Mouse (Mus musculus) gastrocnemius, postnatal 14 days (tissue): ENCODE measurements around the gene Elfn2. TPM values are rescaled to one million over a fixed set of nuclear protein-coding genes. Genes with fewer than 3 reads are reported as not detected.

Source experiments
- DNase-seq: peaks from one replicate; pipeline ENCODE4 v3.0.0; 2021; ENCODE audit warnings: mixed read lengths
- intact Hi-C: fragments of 180-260 bp; cut with DNase I; formaldehyde crosslinking; loops from one replicate; pipeline ENCODE4 v1.15.1; 2025; ENCODE audit warnings: low total_unique reads
- long read RNA-seq, 2 experiments: library from polyadenylated mRNA; stranded (forward); transcript quantifications; one replicate each; pipeline ENCODE4 v2.0.0; 2021
- total RNA-seq, 2 experiments: library from RNA; stranded (reverse); gene quantifications; 2 replicates each; pipeline ENCODE4 v1.2.3; 2021

The Elfn2 gene
- total RNA-seq, result under 1 TPM; 0.07 to 0.62 TPM
- long read RNA-seq, experiment 1, result 0 reads
- long read RNA-seq, experiment 2, partial matches to known transcripts, result 0 of 1 reads
- long read RNA-seq, experiment 2, other reads (novel, unspliced or antisense), result 1 of 1 reads

- intact Hi-C loops, result no loop called here
- no peak for DNase-seq
Measured at GRCm38 (mm10) chr15:78718290-78719250, at the start of gene Elfn2. Elfn2 (minus strand) TSS chr15:78718771.

GRCm38 (mm10) chr15:78763704-78764103, 45.1 kb upstream of the Elfn2 start:
- intact Hi-C loops, result no loop called here
- peak; percentile 17 for DNase-seq

DNA sequence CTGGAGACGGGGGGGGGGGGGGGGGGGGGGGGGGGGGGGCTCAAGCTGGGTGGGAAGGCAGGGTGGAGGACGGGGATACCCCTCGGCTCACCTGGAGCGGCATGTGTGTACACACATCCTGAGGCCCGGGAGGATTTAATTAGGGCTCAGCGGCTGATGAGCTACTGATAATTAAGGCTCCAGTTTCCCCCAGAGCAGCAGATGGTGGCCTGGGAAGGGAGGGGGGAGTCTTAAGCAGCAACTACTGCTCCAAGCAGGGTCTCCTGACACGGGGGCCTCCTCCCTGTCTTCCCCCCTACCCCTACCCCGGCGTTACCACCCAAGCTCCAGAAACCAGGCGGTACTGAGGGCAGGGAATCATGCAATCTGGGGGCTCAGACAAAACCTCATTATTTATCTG, 44.6 kb upstream of the Elfn2 start:
- intact Hi-C loops, result no loop called here
- peak; percentile 3 for DNase-seq

DNA sequence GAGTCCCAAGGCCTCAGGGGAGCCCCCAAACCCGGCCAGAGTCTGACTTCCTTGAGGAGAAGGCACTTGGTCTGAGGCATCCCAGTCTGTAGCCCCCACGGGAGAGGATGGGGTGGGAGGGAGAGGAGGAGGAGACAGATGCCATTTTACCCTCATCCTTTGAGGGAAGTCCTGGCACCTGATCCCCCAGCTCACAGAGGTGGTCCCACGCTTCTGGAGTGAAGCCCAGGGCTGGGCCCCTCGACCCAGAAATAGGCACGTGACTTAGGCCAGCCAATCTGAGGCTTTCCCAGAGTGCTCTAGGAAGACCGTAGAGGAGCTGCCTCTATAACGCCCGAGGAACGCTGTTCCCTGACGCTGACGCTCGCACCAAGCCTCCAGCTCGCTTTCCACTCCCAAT, 42.5 kb upstream of the Elfn2 start:
- intact Hi-C loops, result no loop called here
- DNase-seq, result no peak

- intact Hi-C loops, result no loop called here
- no peak for DNase-seq
Measured at GRCm38 (mm10) chr15:78758132-78758531, 39.6 kb upstream of the Elfn2 start.

- DNase-seq, result no peak
- intact Hi-C loops, result no loop called here
Measured at GRCm38 (mm10) chr15:78755966-78756725, 37.6 kb upstream of the Elfn2 start.

GRCm38 (mm10) chr15:78755226-78755625, 36.7 kb upstream of the Elfn2 start:
- DNase-seq, result no peak
- intact Hi-C loops, result no loop called here

DNA sequence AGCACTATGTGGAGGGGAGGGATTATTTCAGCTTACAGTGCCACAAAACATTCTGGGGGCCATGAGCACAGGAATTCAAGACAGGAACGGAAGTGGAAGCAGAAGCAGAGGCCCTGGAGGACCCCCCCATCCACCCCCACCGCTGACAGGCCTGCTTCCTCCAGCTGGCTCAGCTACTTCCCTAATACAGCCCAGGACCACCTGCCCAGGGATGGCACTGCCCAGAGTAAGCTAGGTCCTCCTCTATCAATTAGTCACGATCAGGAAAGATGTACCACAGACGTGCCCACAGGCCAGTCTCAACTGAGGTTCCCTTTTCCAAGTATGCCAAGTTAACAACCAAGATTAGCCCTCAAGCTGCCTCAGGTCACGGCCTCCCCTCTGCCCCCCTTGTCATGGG, 35.6 kb upstream of the Elfn2 start:
- intact Hi-C loops, result no loop called here
- no peak for DNase-seq

DNA sequence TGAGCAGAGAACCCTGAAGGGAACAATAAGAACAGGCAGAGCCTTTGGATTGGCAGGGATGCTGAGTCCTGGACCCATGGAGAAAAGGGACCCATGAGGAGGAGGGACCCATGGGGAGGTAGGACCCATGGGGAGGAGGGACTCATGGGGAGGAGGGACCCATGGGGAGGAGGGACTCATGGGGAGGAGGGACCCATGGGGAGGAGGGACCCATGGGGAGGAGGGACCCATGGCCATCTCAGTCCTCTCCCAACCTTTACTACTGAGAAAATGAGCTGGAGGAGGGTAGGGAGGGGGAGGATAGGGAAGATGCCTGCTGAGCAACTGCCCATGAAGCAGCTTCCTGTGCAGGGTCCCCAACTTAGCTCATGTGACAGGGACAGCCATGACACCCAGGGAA, 34.4 kb upstream of the Elfn2 start:
- intact Hi-C loops, result no loop called here
- no peak for DNase-seq

DNA sequence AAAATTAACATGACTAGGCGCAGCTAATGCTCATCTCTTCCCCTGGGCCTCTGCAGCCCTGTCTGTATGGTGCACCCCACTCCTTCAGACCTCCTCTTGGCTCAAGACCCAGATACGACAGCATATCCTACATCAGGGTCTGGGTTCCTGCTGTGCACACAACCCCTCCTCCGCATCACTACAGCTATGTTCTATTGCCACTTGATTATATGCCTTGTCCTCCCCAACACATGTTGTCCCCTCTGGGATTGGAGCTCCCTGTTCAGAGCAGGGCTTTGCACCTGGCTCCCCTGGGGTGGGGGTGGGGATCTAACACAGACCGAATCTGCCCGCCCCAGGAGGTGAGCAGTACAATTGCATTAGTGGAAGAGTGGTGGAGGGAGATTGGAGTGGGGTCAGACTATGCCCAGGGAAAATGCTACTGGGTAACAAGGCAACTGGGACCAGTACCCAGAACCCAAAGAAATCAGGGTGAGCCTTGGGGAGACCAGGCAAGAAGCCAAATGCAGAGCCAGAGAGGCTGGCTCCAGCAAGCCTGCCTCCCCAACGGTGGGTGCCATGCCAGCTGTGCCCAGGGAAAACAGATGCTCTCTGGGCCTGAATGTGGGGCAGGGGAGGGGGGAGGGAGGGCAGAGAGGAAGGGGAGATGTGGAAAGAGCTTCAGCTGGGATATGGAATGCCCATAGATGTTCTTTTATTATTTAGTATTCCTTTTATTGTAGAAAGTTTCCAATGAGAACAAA, 32.2 kb upstream of the Elfn2 start:
- DNase-seq, result no peak
- intact Hi-C loops, result no loop called here

- intact Hi-C loops, result no loop called here
- no peak for DNase-seq
Measured at GRCm38 (mm10) chr15:78749855-78750254, 31.3 kb upstream of the Elfn2 start.

- peak; percentile 67 for DNase-seq
- intact Hi-C loops, result loop anchor here (5.0 kb wide), 1 partner anchor 117 kb away; no protein-coding TSS in a partner anchor
Measured at GRCm38 (mm10) chr15:78744206-78744605, 25.6 kb upstream of the Elfn2 start.

DNA sequence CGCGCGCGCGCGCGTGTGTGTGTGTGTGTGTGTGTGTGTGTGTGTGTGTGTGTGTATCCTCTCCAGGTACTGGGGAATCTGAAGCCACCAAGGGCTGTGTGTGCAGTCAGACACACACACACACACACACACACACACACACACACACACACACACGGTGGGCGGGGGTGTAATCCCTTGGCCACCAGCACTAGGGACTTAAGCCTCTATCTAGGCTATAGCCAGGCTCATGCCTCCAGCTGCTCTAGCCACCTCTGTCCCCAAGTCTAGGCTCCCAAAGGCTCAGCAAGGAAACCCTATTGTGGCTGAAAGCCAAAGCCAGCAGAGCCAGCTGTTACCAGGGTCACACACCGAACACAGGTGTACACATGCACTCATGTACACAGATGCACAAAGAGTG, 24.3 kb upstream of the Elfn2 start:
- intact Hi-C loops, result loop anchor here (5.0 kb wide), 1 partner anchor 116 kb away; no protein-coding TSS in a partner anchor

GRCm38 (mm10) chr15:78740662-78741061, 22.1 kb upstream of the Elfn2 start:
- DNase-seq, result no peak
- intact Hi-C loops, result loop anchor here (5.0 kb wide), 1 partner anchor 113 kb away; no protein-coding TSS in a partner anchor

More for the DNA sequence above, 24.3 kb upstream of the Elfn2 start:
- DNase-seq, result no peak

DNA sequence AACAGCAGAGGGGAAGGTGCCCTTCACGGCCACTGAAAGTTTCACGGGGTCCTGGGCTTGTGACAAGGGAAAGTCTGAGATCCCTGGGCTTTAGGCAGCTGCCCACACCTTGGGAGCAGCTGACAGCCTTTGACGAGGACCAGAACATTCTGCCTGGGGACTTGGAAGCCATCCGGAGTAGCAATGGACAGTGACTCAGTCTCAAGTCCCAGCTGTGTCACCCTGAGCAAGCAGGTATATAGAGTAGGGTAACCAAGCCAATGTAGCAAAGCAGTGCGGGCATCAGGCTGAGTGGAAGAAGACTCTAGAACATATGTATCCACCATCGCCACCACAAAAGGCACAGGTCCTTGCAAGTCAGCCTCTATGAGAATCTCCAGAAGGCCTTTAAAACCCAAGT, 18.6 kb upstream of the Elfn2 start:
- intact Hi-C loops, result no loop called here
- DNase-seq, result no peak

DNA sequence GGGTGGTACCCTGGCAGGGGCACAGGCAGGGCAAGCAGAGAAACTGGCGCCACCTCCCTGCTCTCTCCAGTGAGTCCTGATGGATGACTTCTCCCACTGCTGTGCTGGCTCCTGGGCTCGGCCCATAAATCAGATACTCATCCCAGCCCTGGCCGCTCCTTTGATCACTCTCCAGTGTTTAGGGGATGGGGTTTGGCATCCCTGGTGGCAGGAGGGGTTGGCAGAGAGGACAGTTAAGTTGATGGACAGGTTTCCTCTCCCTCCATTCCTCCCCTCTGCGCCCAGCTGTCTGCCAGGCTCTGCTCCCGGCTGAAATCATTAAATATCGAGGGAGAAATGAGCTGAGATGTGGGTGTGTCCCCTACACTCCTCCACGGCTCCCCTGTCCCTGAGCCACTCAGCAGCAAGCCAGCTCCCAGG, 18.1 kb upstream of the Elfn2 start:
- no peak for DNase-seq
- intact Hi-C loops, result no loop called here

- no peak for DNase-seq
- intact Hi-C loops, result no loop called here
Measured at GRCm38 (mm10) chr15:78736181-78736579, 17.6 kb upstream of the Elfn2 start.

GRCm38 (mm10) chr15:78735431-78736180, 17.0 kb upstream of the Elfn2 start:
- no peak for DNase-seq
- intact Hi-C loops, result no loop called here

DNA sequence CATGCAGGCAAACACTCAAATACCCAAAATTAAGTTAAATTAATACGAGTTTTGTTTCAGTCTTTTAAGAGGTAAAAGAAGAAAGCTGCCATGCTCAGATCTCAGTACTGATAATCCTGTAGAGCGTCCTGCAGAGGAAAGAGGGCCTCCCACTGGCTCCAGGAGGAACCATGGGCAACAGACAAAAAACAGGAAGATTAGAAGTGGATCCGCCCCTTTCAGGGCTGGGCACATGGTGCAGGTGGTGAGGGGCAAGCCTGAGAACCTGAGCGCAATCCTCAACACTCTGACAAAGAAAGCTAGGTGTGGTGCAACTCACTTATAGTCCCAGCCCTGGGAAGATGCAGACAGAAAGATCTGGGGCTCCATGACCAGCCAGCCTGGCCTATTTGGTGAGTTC, 13.3 kb upstream of the Elfn2 start:
- no peak for DNase-seq
- intact Hi-C loops, result no loop called here
